Mouse (Mus musculus): Measurements from ENCODE around the gene Ttll13.

DNA sequence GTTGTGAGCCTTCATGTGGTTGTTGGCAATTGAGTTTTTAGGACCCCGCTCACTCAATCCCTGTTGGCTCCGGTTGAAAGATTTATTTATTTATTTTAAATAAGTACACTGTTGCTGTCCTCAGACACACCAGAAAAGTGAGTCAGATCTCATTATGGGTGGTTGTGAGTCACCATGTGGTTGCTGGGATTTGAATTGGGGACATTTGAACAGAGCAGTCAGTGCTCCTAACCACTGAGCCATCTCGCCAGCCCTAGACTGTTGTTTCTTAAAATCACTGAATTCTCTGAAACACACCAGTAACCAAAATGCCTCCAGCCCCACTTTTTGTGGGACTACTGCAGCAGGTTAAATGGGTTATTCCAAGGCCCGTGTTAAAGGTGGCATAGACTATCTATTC is 52.6 kb downstream of the Ttll13 start:
- no peak for TF ChIP-seq EP300 (IDR thresholded peaks at IDR 0.05; ENCODE audit: low read depth)
- no peak for TF ChIP-seq CTCF (IDR thresholded peaks at IDR 0.05; ENCODE audit: low read depth)

All from liver, postnatal 0 days (tissue).